Mouse (Mus musculus): ENCODE data around the gene Scube2. TPM values are rescaled to one million over a fixed set of nuclear protein-coding genes. Genes with fewer than 3 reads are reported as not detected.

The Scube2 gene
- total RNA-seq, 4 experiments from 2014 or later, result 0.87 to 1.9 (median 1.3) TPM

- no peak for DNase-seq (ENCODE audit: low spot score in 2 of 2)
These were observed 64.9 kb downstream of the Scube2 start for GRCm38 (mm10) chr7:109800626-109801025.

- DNase-seq (ENCODE audit: low spot score in 2 of 2), result no peak
These were observed 66.3 kb downstream of the Scube2 start for GRCm38 (mm10) chr7:109799168-109799567.

- no peak for DNase-seq (ENCODE audit: low spot score in 2 of 2)
These were observed 69.9 kb downstream of the Scube2 start for GRCm38 (mm10) chr7:109795564-109795963.

GRCm38 (mm10) chr7:109794556-109794955, 70.9 kb downstream of the Scube2 start:
- DNase-seq (ENCODE audit: low spot score in 2 of 2), result no peak

- no peak for DNase-seq (ENCODE audit: low spot score in 2 of 2)
These were observed 72.7 kb downstream of the Scube2 start for GRCm38 (mm10) chr7:109792759-109793158.

GRCm38 (mm10) chr7:109790818-109791217, 74.7 kb downstream of the Scube2 start:
- DNase-seq (ENCODE audit: low spot score in 2 of 2), result no peak

- no peak for DNase-seq (ENCODE audit: low spot score in 2 of 2)
These were observed 77.6 kb downstream of the Scube2 start for GRCm38 (mm10) chr7:109787860-109788259.

GRCm38 (mm10) chr7:109783281-109783680, 82.2 kb downstream of the Scube2 start:
- no peak for DNase-seq (ENCODE audit: low spot score in 2 of 2)

- DNase-seq (ENCODE audit: low spot score in 2 of 2), result peak in 1 of 2 experiments; percentile 26
These were observed 83.8 kb downstream of the Scube2 start, which contains the start of gene Nrip3 for GRCm38 (mm10) chr7:109781470-109782203. Nrip3 (minus strand) TSS chr7:109782025.

- DNase-seq (ENCODE audit: low spot score in 2 of 2), result no peak
These were observed 84.4 kb downstream of the Scube2 start for GRCm38 (mm10) chr7:109781087-109781469.

GRCm38 (mm10) chr7:109772251-109772650, 93.2 kb downstream of the Scube2 start:
- DNase-seq (ENCODE audit: low spot score in 2 of 2), result no peak

- DNase-seq (ENCODE audit: low spot score in 2 of 2), result no peak
These were observed 96.6 kb downstream of the Scube2 start for GRCm38 (mm10) chr7:109768699-109769383.

GRCm38 (mm10) chr7:109767575-109768350, 97.7 kb downstream of the Scube2 start:
- DNase-seq (ENCODE audit: low spot score in 2 of 2), result no peak

- no peak for DNase-seq (ENCODE audit: low spot score in 2 of 2)
These were observed 101.5 kb downstream of the Scube2 start for GRCm38 (mm10) chr7:109764009-109764408.

- no peak for DNase-seq (ENCODE audit: low spot score in 2 of 2)
These were observed 109.2 kb downstream of the Scube2 start for GRCm38 (mm10) chr7:109756291-109756690.

- no peak for DNase-seq (ENCODE audit: low spot score in 2 of 2)
These were observed 111.4 kb downstream of the Scube2 start for GRCm38 (mm10) chr7:109754034-109754433.

GRCm38 (mm10) chr7:109752008-109752925, 113.2 kb downstream of the Scube2 start, which contains the start of gene Tmem9b:
Tmem9b (minus strand) TSS chr7:109752875.
- peak; percentile 64 to 65 for DNase-seq (ENCODE audit: low spot score in 2 of 2)

GRCm38 (mm10) chr7:109751427-109752007, 114.0 kb downstream of the Scube2 start:
- DNase-seq (ENCODE audit: low spot score in 2 of 2), result no peak
